Mouse (Mus musculus): ENCODE data around the gene Otud7b. TPM values are rescaled to one million over a fixed set of nuclear protein-coding genes. Genes with fewer than 3 reads are reported as not detected.
A peak's percentile ranks its signal among the peaks of the same experiment; 100 is the strongest.

Otud7b gene
- polyA plus RNA-seq, 1 experiment, result 11.6 TPM

DNA sequence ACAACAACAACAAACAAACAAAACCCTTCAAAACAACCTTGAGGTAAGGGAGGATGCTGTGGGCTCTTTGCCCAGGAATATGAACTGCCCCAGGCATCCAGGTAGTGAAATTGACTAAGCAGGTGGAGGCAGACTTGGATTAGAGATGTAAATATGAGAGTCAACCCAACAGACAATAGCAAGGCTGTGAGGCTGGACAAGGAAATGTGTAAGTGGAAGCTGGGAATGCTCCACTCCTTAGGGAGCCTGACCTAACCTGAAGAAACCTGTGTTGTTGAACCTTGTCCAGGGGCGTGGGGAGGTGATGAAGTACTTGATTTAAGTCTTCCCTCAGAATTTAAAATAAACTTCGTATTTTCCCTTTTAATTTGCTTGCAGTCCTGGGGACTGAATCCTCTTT, 74.6 kb downstream of the Otud7b start:
- Histone ChIP-seq H3K27me3 (ENCODE audit: control insufficient read depth, insufficient read depth, low read length) (no peaks in the 10 kb centered on the region), H3K4me3 (ENCODE audit: control insufficient read depth, insufficient read depth, low read length) (no peak overlapping the region), H3K36me3 (ENCODE audit: control insufficient read depth, insufficient read depth, low read length) (peaks cover 30% of the 10 kb centered on the region), H3K27ac (ENCODE audit: control insufficient read depth, insufficient read depth, low read length) (no peak overlapping the region), H3K4me1 (replicated peaks; ENCODE audit: control insufficient read depth, insufficient read depth, low read length) (peaks cover 17% of the 10 kb centered on the region)
- WGBS, result 97% methylated on average over 2 of the region's 2 CpGs
- no peak for TF ChIP-seq POLR2A (IDR thresholded peaks at IDR 0.05; ENCODE audit: control insufficient read depth, extremely low read depth, insufficient read depth, low read length, poor library complexity)
- no peak for TF ChIP-seq CTCF (IDR thresholded peaks at IDR 0.05; ENCODE audit: borderline replicate concordance, control insufficient read depth, extremely low read depth, insufficient read depth, low read length, poor library complexity)
- no peak for DNase-seq

DNA sequence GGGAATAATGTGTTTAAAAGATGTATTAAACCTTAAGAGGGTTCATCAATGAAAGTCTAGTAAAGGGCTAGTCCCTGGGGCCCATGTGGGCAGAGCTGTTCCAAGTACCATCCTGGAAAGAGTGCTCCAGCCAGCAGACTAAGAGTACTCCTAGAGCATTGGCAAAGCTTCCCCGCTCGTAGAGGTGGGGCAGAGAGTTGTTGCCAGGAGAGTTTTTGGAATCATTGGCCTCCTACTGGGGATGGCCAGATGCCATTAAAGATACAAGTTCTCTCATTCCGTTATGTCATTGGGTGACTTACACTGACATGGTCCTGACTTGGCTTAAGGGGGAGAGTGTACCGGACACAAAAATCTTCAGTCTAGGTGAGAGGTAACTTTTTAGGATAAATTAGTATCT, 75.2 kb downstream of the Otud7b start:
- no peak for DNase-seq
- WGBS, result 94% methylated on average over 4 of the region's 4 CpGs
- H3K27me3 ChIP-seq (ENCODE audit: control insufficient read depth, insufficient read depth, low read length), result no peaks in the 10 kb centered on the region

DNA sequence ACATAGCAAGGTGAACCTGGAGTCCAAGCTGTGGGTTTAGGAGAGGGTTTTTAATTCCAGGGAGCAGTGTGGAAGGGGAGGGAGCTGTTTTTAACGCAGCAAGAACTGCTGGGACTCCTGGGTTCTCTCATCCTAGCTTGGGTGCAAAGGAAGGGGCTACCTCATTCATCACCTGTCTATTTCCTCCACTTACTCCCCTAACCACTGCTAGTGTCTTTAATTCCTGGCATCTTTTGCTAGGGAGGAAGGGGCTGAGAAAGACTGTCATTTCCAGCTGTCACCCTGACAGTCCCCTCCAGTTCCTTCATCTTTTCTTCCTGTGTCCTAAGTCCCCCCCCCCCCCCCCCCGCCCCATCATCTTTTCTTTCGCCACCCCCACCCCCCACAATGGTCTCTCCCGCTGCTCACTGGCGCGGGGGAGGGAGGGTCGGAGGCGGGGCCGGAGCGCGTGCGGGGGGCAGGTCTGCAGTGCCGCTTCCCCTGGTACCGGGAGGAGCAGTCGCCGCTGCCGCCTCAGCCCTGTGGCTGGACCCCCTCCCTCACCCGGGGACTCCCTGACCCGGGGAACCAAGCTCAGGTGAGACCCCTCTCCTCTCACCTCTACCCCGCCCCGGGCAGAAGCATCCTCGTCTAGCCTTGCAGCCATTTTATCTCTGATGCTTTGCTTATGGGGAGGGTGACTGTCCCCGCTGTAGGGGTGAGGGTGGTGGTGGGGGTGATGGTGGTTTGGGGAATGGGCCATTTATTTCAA, 76.6 kb downstream of the Otud7b start, which contains the start of gene Sv2a:
Sv2a (plus strand) TSS at position 425 of the 751 bp plus-strand sequence.
- TF ChIP-seq CTCF (IDR thresholded peaks at IDR 0.05; ENCODE audit: borderline replicate concordance, control insufficient read depth, extremely low read depth, insufficient read depth, low read length, poor library complexity) (no peak), POLR2A (IDR thresholded peaks at IDR 0.05; ENCODE audit: control insufficient read depth, extremely low read depth, insufficient read depth, low read length, poor library complexity) (no peak)
- H3K27ac ChIP-seq (ENCODE audit: control insufficient read depth, insufficient read depth, low read length), result no peak within 1 kb of the TSS
- peaks cover 11% of the 10 kb centered on the region for H3K36me3 ChIP-seq (ENCODE audit: control insufficient read depth, insufficient read depth, low read length)
- peak; percentile 47 for DNase-seq
- peak within 1 kb of the TSS; percentile 51 for H3K4me3 ChIP-seq (ENCODE audit: control insufficient read depth, insufficient read depth, low read length)
- no peaks in the 10 kb centered on the region for H3K27me3 ChIP-seq (ENCODE audit: control insufficient read depth, insufficient read depth, low read length)
- H3K4me1 ChIP-seq (replicated peaks; ENCODE audit: control insufficient read depth, insufficient read depth, low read length), result peaks cover 15% of the 10 kb centered on the region
- 3% methylated on average over 18 of the region's 23 CpGs for WGBS

More for the DNA sequence above, 75.2 kb downstream of the Otud7b start:
- Histone ChIP-seq H3K4me3 (ENCODE audit: control insufficient read depth, insufficient read depth, low read length) (no peak overlapping the region), H3K36me3 (ENCODE audit: control insufficient read depth, insufficient read depth, low read length) (peaks cover 25% of the 10 kb centered on the region), H3K4me1 (replicated peaks; ENCODE audit: control insufficient read depth, insufficient read depth, low read length) (peaks cover 15% of the 10 kb centered on the region), H3K27ac (ENCODE audit: control insufficient read depth, insufficient read depth, low read length) (no peak overlapping the region)
- TF ChIP-seq CTCF (IDR thresholded peaks at IDR 0.05; ENCODE audit: borderline replicate concordance, control insufficient read depth, extremely low read depth, insufficient read depth, low read length, poor library complexity), result no peak
- TF ChIP-seq POLR2A (IDR thresholded peaks at IDR 0.05; ENCODE audit: control insufficient read depth, extremely low read depth, insufficient read depth, low read length, poor library complexity), result no peak

DNA sequence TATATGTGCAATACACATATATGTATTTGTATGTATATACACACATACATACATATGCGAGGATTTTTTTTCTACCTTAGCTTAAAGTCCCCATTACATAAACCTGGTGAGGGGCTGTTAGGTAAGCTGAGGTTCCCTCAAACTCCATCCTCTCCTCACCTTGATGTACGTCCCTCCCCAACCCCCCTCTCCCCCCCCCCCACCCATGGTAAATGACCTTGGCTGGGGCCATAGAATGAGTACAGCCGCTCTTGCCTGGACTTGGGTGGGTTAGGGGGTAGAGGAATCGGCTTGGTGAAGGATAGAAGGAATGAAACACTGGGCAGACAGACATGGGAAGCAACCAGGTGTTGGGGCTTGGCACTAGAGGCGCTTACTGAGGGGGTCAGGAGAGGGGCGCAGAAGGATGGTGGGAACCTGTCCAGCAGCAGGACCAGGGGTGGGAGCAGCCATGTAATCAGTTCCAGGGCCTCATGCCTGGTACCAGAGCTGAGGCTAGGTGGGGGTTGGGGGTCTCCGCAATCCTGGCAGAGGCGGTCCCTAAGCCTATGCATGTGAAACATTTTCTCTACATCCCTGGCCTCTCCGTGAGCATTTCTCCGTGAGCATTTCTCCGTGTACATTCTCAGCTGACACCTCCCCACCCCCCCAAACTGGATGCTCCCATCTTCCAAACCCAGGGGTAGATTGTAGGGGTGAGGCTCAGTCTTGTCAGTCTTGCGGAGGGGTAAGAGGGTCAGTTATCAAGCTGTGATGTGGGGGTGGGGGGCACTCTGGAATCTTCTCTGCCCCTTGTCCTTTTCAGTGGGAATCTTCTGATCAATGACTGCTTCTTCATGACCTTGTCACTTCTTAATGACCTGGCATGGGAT, 77.4 kb downstream of the Otud7b start:
- H3K36me3 ChIP-seq (ENCODE audit: control insufficient read depth, insufficient read depth, low read length), result peaks cover 7% of the 10 kb centered on the region; the same call in 1 of the 2 replicates
- no peak for DNase-seq
- 77% methylated on average over 12 of the region's 12 CpGs for WGBS
- no peak overlapping the region for H3K27ac ChIP-seq (ENCODE audit: control insufficient read depth, insufficient read depth, low read length)
- no peak for TF ChIP-seq CTCF (IDR thresholded peaks at IDR 0.05; ENCODE audit: borderline replicate concordance, control insufficient read depth, extremely low read depth, insufficient read depth, low read length, poor library complexity)
- no peak for TF ChIP-seq POLR2A (IDR thresholded peaks at IDR 0.05; ENCODE audit: control insufficient read depth, extremely low read depth, insufficient read depth, low read length, poor library complexity)
- H3K4me3 ChIP-seq (ENCODE audit: control insufficient read depth, insufficient read depth, low read length), result no peak overlapping the region
- no peaks in the 10 kb centered on the region for H3K27me3 ChIP-seq (ENCODE audit: control insufficient read depth, insufficient read depth, low read length)
- H3K4me1 ChIP-seq (replicated peaks; ENCODE audit: control insufficient read depth, insufficient read depth, low read length), result peaks cover 15% of the 10 kb centered on the region

DNA sequence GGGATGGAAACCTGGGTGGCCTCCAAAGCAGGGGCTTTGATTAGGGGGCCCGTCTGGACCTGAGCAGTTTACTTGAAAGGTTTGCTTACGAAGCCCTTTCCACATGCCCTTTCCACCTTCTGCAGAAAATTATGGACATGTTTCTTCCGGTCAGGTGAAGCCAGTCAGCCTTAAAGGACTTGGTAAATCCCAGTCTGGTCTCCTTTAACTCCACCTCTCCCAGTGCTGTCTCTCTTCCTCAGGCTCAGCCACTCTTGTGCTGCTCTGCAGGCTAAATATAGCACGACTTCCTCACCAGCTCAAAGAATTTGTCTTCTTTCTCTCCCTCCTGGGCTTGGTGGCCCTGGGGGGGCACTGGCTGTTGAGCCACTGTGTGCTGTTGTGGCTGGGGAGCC, 78.1 kb downstream of the Otud7b start:
- Histone ChIP-seq H3K27me3 (ENCODE audit: control insufficient read depth, insufficient read depth, low read length) (no peaks in the 10 kb centered on the region), H3K36me3 (ENCODE audit: control insufficient read depth, insufficient read depth, low read length) (peaks cover 6% of the 10 kb centered on the region; the same call in 1 of the 2 replicates), H3K27ac (ENCODE audit: control insufficient read depth, insufficient read depth, low read length) (no peak overlapping the region), H3K4me1 (replicated peaks; ENCODE audit: control insufficient read depth, insufficient read depth, low read length) (peaks cover 15% of the 10 kb centered on the region), H3K4me3 (ENCODE audit: control insufficient read depth, insufficient read depth, low read length) (no peak overlapping the region)
- no peak for TF ChIP-seq CTCF (IDR thresholded peaks at IDR 0.05; ENCODE audit: borderline replicate concordance, control insufficient read depth, extremely low read depth, insufficient read depth, low read length, poor library complexity)
- no peak for TF ChIP-seq POLR2A (IDR thresholded peaks at IDR 0.05; ENCODE audit: control insufficient read depth, extremely low read depth, insufficient read depth, low read length, poor library complexity)
- WGBS, result 47% methylated on average over 4 of the region's 4 CpGs
- no peak for DNase-seq

DNA sequence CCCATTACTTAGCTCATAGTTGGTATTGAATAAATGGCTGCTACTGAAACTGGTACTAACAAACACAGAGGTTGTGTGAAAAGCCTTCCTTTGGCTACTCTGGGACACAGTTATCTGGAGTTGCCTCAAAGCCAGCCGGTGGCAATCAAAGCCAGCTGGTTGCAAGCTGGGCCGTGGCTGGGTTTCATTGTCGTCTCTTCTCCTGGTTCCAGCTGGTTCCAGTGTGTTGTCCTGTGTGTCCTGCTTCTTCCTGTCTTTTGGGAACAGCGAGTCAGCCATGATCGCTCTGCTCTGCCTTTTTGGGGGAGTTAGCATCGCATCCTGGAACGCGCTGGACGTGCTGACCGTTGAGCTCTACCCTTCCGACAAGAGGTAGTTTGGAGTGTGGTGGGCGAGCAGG, 88.7 kb downstream of the Otud7b start:
- WGBS, result 96% methylated on average over 12 of the region's 12 CpGs
- Histone ChIP-seq H3K27me3 (ENCODE audit: control insufficient read depth, insufficient read depth, low read length) (no peaks in the 10 kb centered on the region), H3K36me3 (ENCODE audit: control insufficient read depth, insufficient read depth, low read length) (no peaks in the 10 kb centered on the region), H3K27ac (ENCODE audit: control insufficient read depth, insufficient read depth, low read length) (no peak overlapping the region), H3K4me1 (replicated peaks; ENCODE audit: control insufficient read depth, insufficient read depth, low read length) (peaks cover 14% of the 10 kb centered on the region), H3K4me3 (ENCODE audit: control insufficient read depth, insufficient read depth, low read length) (no peak overlapping the region)
- no peak for DNase-seq
- TF ChIP-seq CTCF (IDR thresholded peaks at IDR 0.05; ENCODE audit: borderline replicate concordance, control insufficient read depth, extremely low read depth, insufficient read depth, low read length, poor library complexity) (no peak), POLR2A (IDR thresholded peaks at IDR 0.05; ENCODE audit: control insufficient read depth, extremely low read depth, insufficient read depth, low read length, poor library complexity) (no peak)

All from thymus, adult 2 months (tissue).